Mouse (Mus musculus): Measurements from ENCODE around the gene Samd5. TPM values are rescaled to one million over a fixed set of nuclear protein-coding genes. Genes with fewer than 3 reads are reported as not detected.

Gene Samd5
- under 1 TPM in 1 of 2 experiments, not detected in 1; 0.33 TPM for total RNA-seq (2023)

DNA sequence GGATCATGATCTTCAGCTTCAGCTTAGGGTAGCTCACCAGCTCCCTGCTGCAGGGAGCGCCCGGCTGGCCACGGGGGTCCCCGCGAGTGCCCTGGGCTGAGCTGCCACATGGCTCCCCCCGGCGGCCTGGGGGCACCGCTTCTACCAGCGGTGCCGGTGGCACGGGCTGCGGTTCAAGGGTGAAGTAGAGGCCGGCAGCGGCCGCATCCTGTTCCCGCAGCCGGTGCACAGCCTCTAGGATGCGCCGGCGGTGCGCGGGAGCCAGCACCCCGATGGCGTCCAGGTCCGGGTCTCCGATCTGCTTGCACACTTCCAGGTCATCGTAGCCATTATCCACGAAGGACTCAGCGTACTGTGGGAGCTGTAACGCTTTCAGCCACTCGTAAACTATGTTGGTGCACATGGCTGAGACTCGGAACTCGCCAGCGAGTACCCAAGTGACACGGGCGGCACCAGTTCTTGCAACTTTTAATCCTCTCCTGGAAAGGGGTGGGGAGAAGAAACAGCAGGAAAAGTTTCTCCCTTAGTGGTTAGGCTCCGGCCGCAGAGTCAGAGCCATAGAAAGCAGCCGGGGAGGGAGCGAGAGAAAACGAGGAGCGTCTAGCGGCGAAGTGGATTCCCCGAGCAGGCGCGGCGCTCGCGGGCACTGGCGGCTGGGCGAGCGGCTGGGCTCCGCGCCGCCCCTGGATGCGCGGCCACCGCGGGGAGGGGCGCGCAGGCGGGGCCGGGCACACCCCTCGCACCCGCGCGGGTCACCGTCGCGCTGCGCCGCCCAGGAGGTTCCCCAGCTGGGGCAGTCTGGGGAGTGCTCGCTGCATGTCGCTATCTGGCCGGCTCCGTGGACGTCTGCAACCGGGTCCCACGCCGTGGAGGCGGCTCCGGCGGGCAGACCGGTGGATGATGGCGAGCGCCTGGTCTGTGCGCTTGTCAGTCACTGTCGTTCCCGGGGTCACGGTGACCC is at the start of gene Samd5:
Gene Samd5, minus strand, starts transcription at position 648 of the 961 bp plus-strand sequence.

Other genes starting within 250 kb of the Samd5 start
- 10 to 100 TPM; 65.4 to 67.7 TPM for gene Stxbp5, start 225.9 kb upstream of the Samd5 start, total RNA-seq (2023)

Measured in neutrophil, adult 83 days (primary cell).